Mouse (Mus musculus): Measurements from ENCODE around the gene Sec1.

DNA sequence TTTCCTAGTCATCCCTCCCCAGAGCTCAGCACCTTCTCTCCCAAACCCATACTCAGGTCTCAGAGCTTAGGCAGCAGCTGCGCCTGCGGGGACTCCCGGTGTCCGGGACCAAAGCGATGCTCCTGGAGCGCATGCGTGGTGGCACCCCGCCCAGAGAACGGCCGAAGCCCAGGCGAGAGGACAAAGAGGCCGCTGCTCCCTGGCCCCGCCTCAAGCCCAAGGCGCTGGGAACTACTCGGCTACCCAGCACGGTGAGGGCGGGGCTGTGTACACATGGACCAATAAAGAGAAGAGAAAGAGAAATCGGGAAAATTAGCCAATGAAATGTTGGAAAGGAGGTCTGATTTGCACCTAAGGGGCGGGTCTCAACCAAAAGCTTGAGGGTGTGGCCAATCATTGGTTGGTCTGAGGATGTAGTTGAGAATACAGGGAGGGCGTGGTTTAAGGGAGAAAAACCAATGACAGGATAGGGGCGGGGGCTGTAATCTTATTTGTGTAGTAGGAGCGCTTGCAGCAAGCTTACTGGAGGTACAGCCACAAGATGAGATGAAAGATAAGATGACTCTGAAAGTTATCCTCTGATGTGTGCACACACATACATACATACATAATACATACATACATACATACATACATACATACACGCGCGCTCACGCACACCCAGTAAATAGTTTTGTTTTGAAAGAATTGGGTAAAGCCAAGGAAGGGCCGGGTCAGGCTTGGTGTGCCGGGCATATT, 50.6 kb downstream of the Sec1 start:
- TF ChIP-seq CHD2 (IDR thresholded peaks at IDR 0.05; ENCODE audit: low read depth, low read length): peak; percentile 39; the same call in 1 of the 2 replicates
- TF ChIP-seq ZNF384 (IDR thresholded peaks at IDR 0.05; ENCODE audit: low read depth, low read length): no peak
- no peak for TF ChIP-seq HCFC1 (IDR thresholded peaks at IDR 0.05; ENCODE audit: borderline replicate concordance, insufficient read depth, low read length)
